Mouse (Mus musculus) hindbrain, embryonic 13.5 days (tissue): ENCODE measurements around the gene Gpc5. TPM values are rescaled to one million over a fixed set of nuclear protein-coding genes. Genes with fewer than 3 reads are reported as not detected.

Source experiments
- ATAC-seq: fragments of 200-750 bp; cut with Nextera tagmentation; 2 replicates; pipeline ENCODE4 v1.8.0; 2017; ENCODE audit warnings: moderate TSS enrichment; ENCODE audit not compliant: low FRiP score
- H3K27ac ChIP-seq: fragments of 300-500 bp; sonication (generic); 2 replicates; pipeline ENCODE4 v1.5.1; 2015; ENCODE audit warnings: inconsistent platforms, mild to moderate bottlenecking, moderate library complexity
- H3K27me3 ChIP-seq: fragments of 300-500 bp; sonication (generic); 2 replicates; pipeline ENCODE4 v1.6.1; 2015; ENCODE audit warnings: mild to moderate bottlenecking, inconsistent platforms
- H3K36me3 ChIP-seq: fragments of 300-500 bp; sonication (generic); 2 replicates; pipeline ENCODE4 v1.6.1; 2015; ENCODE audit warnings: mild to moderate bottlenecking, inconsistent platforms
- H3K4me1 ChIP-seq: fragments of 300-500 bp; sonication (generic); replicated peaks from 2 replicates; pipeline ENCODE4 v1.6.1; 2015; ENCODE audit warnings: inconsistent platforms
- H3K4me2 ChIP-seq: fragments of 300-500 bp; sonication (generic); 2 replicates; pipeline ENCODE4 v1.6.1; 2015; ENCODE audit warnings: inconsistent platforms, mild to moderate bottlenecking, moderate library complexity
- H3K4me3 ChIP-seq: fragments of 300-500 bp; sonication (generic); 2 replicates; pipeline ENCODE4 v1.5.1; 2015; ENCODE audit warnings: mild to moderate bottlenecking, inconsistent platforms
- H3K9ac ChIP-seq: fragments of 300-500 bp; sonication (generic); 2 replicates; pipeline ENCODE4 v1.6.1; 2015; ENCODE audit warnings: mild to moderate bottlenecking, inconsistent platforms
- H3K9me3 ChIP-seq: fragments of 300-500 bp; sonication (generic); 2 replicates; pipeline ENCODE4 v1.6.1; 2016; ENCODE audit warnings: inconsistent platforms
- WGBS: fragments of 180-500 bp; shearing (Covaris S2); methylation state at CpG from one replicate; pipeline ENCODE4 v1.1.7; 2015; 5-methylcytosine and 5-hydroxymethylcytosine counted together
- polyA plus RNA-seq: library from polyadenylated mRNA; unstranded; fragments of >200 nt; fragmentation: Nextera tagmentation; extraction: Ambion mirVana; gene quantifications from 2 replicates; pipeline ENCODE4 v1.2.1, GENCODE M21; 2015

Gpc5 gene
- polyA plus RNA-seq, 1 experiment from 2014 or later, result 3.9 TPM

GRCm38 (mm10) chr14:116162586-116162985 is 1070.6 kb downstream of the Gpc5 start:
- no peak for ATAC-seq
- H3K9me3 ChIP-seq, result no peaks in the 10 kb centered on the region
- no peaks in the 10 kb centered on the region for H3K36me3 ChIP-seq
- no peaks in the 10 kb centered on the region for H3K4me1 ChIP-seq
- no peak overlapping the region for H3K27ac ChIP-seq
- no peak overlapping the region for H3K4me2 ChIP-seq
- H3K9ac ChIP-seq, result no peak overlapping the region
- H3K27me3 ChIP-seq, result no peaks in the 10 kb centered on the region
- no peak overlapping the region for H3K4me3 ChIP-seq
- 21% methylated on average over 2 of the region's 2 CpGs for WGBS

GRCm38 (mm10) chr14:116167401-116167800 is 1075.4 kb downstream of the Gpc5 start:
- no peak overlapping the region for H3K4me2 ChIP-seq
- ATAC-seq, result no peak
- no peak overlapping the region for H3K9ac ChIP-seq
- H3K4me3 ChIP-seq, result no peak overlapping the region
- H3K27me3 ChIP-seq, result no peaks in the 10 kb centered on the region
- H3K4me1 ChIP-seq, result no peaks in the 10 kb centered on the region
- H3K36me3 ChIP-seq, result no peaks in the 10 kb centered on the region
- H3K9me3 ChIP-seq, result no peaks in the 10 kb centered on the region
- no peak overlapping the region for H3K27ac ChIP-seq

- WGBS, result 62% methylated on average over 5 of the region's 5 CpGs
- Histone ChIP-seq H3K4me1 (no peaks in the 10 kb centered on the region), H3K4me2 (no peak overlapping the region), H3K4me3 (no peak overlapping the region), H3K27ac (no peak overlapping the region), H3K36me3 (no peaks in the 10 kb centered on the region), H3K27me3 (no peaks in the 10 kb centered on the region), H3K9ac (no peak overlapping the region), H3K9me3 (no peaks in the 10 kb centered on the region)
- ATAC-seq, result peak; percentile 72; the same call in 1 of the 2 replicates
Observed at GRCm38 (mm10) chr14:116169129-116169528, 1077.1 kb downstream of the Gpc5 start.

GRCm38 (mm10) chr14:116186981-116187380 is 1095.0 kb downstream of the Gpc5 start:
- Histone ChIP-seq H3K27ac (no peak overlapping the region), H3K4me1 (no peaks in the 10 kb centered on the region), H3K9ac (no peak overlapping the region), H3K36me3 (no peaks in the 10 kb centered on the region), H3K4me3 (no peak overlapping the region), H3K4me2 (no peak overlapping the region), H3K27me3 (no peaks in the 10 kb centered on the region), H3K9me3 (no peaks in the 10 kb centered on the region)
- no peak for ATAC-seq
- 79% methylated on average over 4 of the region's 4 CpGs for WGBS

GRCm38 (mm10) chr14:116206977-116207376 is 1115.0 kb downstream of the Gpc5 start:
- H3K9me3 ChIP-seq, result no peaks in the 10 kb centered on the region
- ATAC-seq, result no peak
- H3K27me3 ChIP-seq, result no peaks in the 10 kb centered on the region
- H3K9ac ChIP-seq, result no peak overlapping the region
- no peak overlapping the region for H3K27ac ChIP-seq
- WGBS, result 32% methylated on average over 6 of the region's 6 CpGs
- no peak overlapping the region for H3K4me2 ChIP-seq
- no peaks in the 10 kb centered on the region for H3K4me1 ChIP-seq
- H3K4me3 ChIP-seq, result no peak overlapping the region
- H3K36me3 ChIP-seq, result no peaks in the 10 kb centered on the region

GRCm38 (mm10) chr14:116208581-116208980 is 1116.6 kb downstream of the Gpc5 start:
- 95% methylated on average over 3 of the region's 3 CpGs for WGBS
- H3K9me3 ChIP-seq, result no peaks in the 10 kb centered on the region
- H3K4me1 ChIP-seq, result no peaks in the 10 kb centered on the region
- no peaks in the 10 kb centered on the region for H3K27me3 ChIP-seq
- no peaks in the 10 kb centered on the region for H3K36me3 ChIP-seq
- no peak overlapping the region for H3K4me3 ChIP-seq
- no peak overlapping the region for H3K9ac ChIP-seq
- H3K27ac ChIP-seq, result no peak overlapping the region
- H3K4me2 ChIP-seq, result no peak overlapping the region
- ATAC-seq, result no peak

GRCm38 (mm10) chr14:116209045-116209444 is 1117.0 kb downstream of the Gpc5 start:
- Histone ChIP-seq H3K9me3 (no peaks in the 10 kb centered on the region), H3K4me2 (no peak overlapping the region), H3K27ac (no peak overlapping the region), H3K4me3 (no peak overlapping the region), H3K27me3 (no peaks in the 10 kb centered on the region), H3K36me3 (no peaks in the 10 kb centered on the region), H3K4me1 (no peaks in the 10 kb centered on the region), H3K9ac (no peak overlapping the region)
- ATAC-seq, result no peak
- 65% methylated on average over 5 of the region's 5 CpGs for WGBS

GRCm38 (mm10) chr14:116210304-116210703 is 1118.3 kb downstream of the Gpc5 start:
- Histone ChIP-seq H3K27ac (no peak overlapping the region), H3K4me1 (no peaks in the 10 kb centered on the region), H3K9ac (no peak overlapping the region), H3K9me3 (no peaks in the 10 kb centered on the region), H3K36me3 (no peaks in the 10 kb centered on the region), H3K4me2 (no peak overlapping the region), H3K4me3 (no peak overlapping the region), H3K27me3 (no peaks in the 10 kb centered on the region)
- no peak for ATAC-seq
- 90% methylated on average over 6 of the region's 6 CpGs for WGBS

- ATAC-seq, result no peak
- Histone ChIP-seq H3K9me3 (no peaks in the 10 kb centered on the region), H3K36me3 (no peaks in the 10 kb centered on the region), H3K4me1 (no peaks in the 10 kb centered on the region), H3K4me3 (no peak overlapping the region), H3K4me2 (no peak overlapping the region), H3K27me3 (no peaks in the 10 kb centered on the region), H3K27ac (no peak overlapping the region), H3K9ac (no peak overlapping the region)
Observed at GRCm38 (mm10) chr14:116212029-116212428, 1120.0 kb downstream of the Gpc5 start.

GRCm38 (mm10) chr14:116258126-116258525 is 1166.1 kb downstream of the Gpc5 start:
- H3K27ac ChIP-seq, result no peak overlapping the region
- no peak overlapping the region for H3K9ac ChIP-seq
- no peaks in the 10 kb centered on the region for H3K9me3 ChIP-seq
- WGBS, result 91% methylated on average over 1 of the region's 1 CpGs
- ATAC-seq, result no peak
- no peaks in the 10 kb centered on the region for H3K27me3 ChIP-seq
- H3K4me3 ChIP-seq, result no peak overlapping the region
- H3K4me1 ChIP-seq, result no peaks in the 10 kb centered on the region
- no peaks in the 10 kb centered on the region for H3K36me3 ChIP-seq
- H3K4me2 ChIP-seq, result no peak overlapping the region

- Histone ChIP-seq H3K27ac (no peak overlapping the region), H3K4me2 (no peak overlapping the region), H3K9ac (no peak overlapping the region), H3K4me3 (no peak overlapping the region), H3K36me3 (no peaks in the 10 kb centered on the region), H3K27me3 (no peaks in the 10 kb centered on the region), H3K4me1 (no peaks in the 10 kb centered on the region), H3K9me3 (no peaks in the 10 kb centered on the region)
- ATAC-seq, result no peak
- WGBS, result 92% methylated on average over 2 of the region's 2 CpGs
Observed at GRCm38 (mm10) chr14:116308541-116308940, 1216.5 kb downstream of the Gpc5 start.

- no peak for ATAC-seq
- H3K27me3 ChIP-seq, result no peaks in the 10 kb centered on the region
- no peak overlapping the region for H3K4me3 ChIP-seq
- H3K4me2 ChIP-seq, result no peak overlapping the region
- no peaks in the 10 kb centered on the region for H3K9me3 ChIP-seq
- H3K27ac ChIP-seq, result no peak overlapping the region
- H3K4me1 ChIP-seq, result no peaks in the 10 kb centered on the region
- H3K9ac ChIP-seq, result no peak overlapping the region
- H3K36me3 ChIP-seq, result no peaks in the 10 kb centered on the region
Observed at GRCm38 (mm10) chr14:116317491-116317890, 1225.5 kb downstream of the Gpc5 start.

GRCm38 (mm10) chr14:116336182-116336581 is 1244.2 kb downstream of the Gpc5 start:
- Histone ChIP-seq H3K9ac (no peak overlapping the region), H3K36me3 (no peaks in the 10 kb centered on the region), H3K27ac (no peak overlapping the region), H3K4me1 (no peaks in the 10 kb centered on the region), H3K9me3 (no peaks in the 10 kb centered on the region), H3K4me2 (no peak overlapping the region), H3K4me3 (no peak overlapping the region), H3K27me3 (no peaks in the 10 kb centered on the region)
- ATAC-seq, result no peak
- 71% methylated on average over 4 of the region's 4 CpGs for WGBS

- H3K27me3 ChIP-seq, result no peaks in the 10 kb centered on the region
- H3K4me3 ChIP-seq, result no peak overlapping the region
- no peak overlapping the region for H3K4me2 ChIP-seq
- H3K4me1 ChIP-seq, result no peaks in the 10 kb centered on the region
- H3K36me3 ChIP-seq, result no peaks in the 10 kb centered on the region
- H3K9me3 ChIP-seq, result no peaks in the 10 kb centered on the region
- H3K9ac ChIP-seq, result no peak overlapping the region
- H3K27ac ChIP-seq, result no peak overlapping the region
- no peak for ATAC-seq
- 87% methylated on average over 3 of the region's 3 CpGs for WGBS
Observed at GRCm38 (mm10) chr14:116338395-116338794, 1246.4 kb downstream of the Gpc5 start.
